Mouse (Mus musculus): Measurements from ENCODE around the gene Rdh13.
A peak's percentile ranks its signal among the peaks of the same experiment; 100 is the strongest.

Gene Rdh13

GRCm38 (mm10) chr7:4445216-4445791, at the start of gene Rdh13:
Gene Rdh13, minus strand, starts transcription at chr7:4445649.
- peak; percentile 81 for DNase-seq

GRCm38 (mm10) chr7:4493991-4494390, 48.5 kb upstream of the Rdh13 start:
- DNase-seq: no peak

GRCm38 (mm10) chr7:4492284-4493224, 47.1 kb upstream of the Rdh13 start:
- no peak for DNase-seq

GRCm38 (mm10) chr7:4491308-4491707, 45.9 kb upstream of the Rdh13 start:
- DNase-seq: no peak

- no peak for DNase-seq
Observed at GRCm38 (mm10) chr7:4482281-4482680, 36.8 kb upstream of the Rdh13 start.

- DNase-seq: peak; percentile 37
Observed at GRCm38 (mm10) chr7:4479674-4480073, 34.2 kb upstream of the Rdh13 start.

GRCm38 (mm10) chr7:4478796-4479291, 33.4 kb upstream of the Rdh13 start:
- no peak for DNase-seq

- DNase-seq: peak; percentile 57
Observed at GRCm38 (mm10) chr7:4478021-4478795, 32.8 kb upstream of the Rdh13 start.

- DNase-seq: no peak
Observed at GRCm38 (mm10) chr7:4473940-4474339, 28.5 kb upstream of the Rdh13 start.

GRCm38 (mm10) chr7:4471179-4471555, 25.7 kb upstream of the Rdh13 start:
- peak; percentile 90 for DNase-seq

- peak; percentile 63 for DNase-seq
Observed at GRCm38 (mm10) chr7:4470275-4471178, 25.1 kb upstream of the Rdh13 start.

- DNase-seq: no peak
Observed at GRCm38 (mm10) chr7:4467801-4468200, 22.4 kb upstream of the Rdh13 start.

- DNase-seq: no peak
Observed at GRCm38 (mm10) chr7:4464194-4464824, 18.9 kb upstream of the Rdh13 start.

- no peak for DNase-seq
Observed at GRCm38 (mm10) chr7:4460576-4461434, 15.4 kb upstream of the Rdh13 start, which contains the start of gene Eps8l1. Gene Eps8l1, plus strand, starts transcription at chr7:4460674.

- DNase-seq: no peak
Observed at GRCm38 (mm10) chr7:4452644-4453043, 7.2 kb upstream of the Rdh13 start.

- no peak for DNase-seq
Observed at GRCm38 (mm10) chr7:4449211-4449610, 3.8 kb upstream of the Rdh13 start.

- DNase-seq: no peak
Observed at GRCm38 (mm10) chr7:4448439-4448838, 3.0 kb upstream of the Rdh13 start.

GRCm38 (mm10) chr7:4447138-4447537, 1.7 kb upstream of the Rdh13 start:
- DNase-seq: no peak

- no peak for DNase-seq
Observed at GRCm38 (mm10) chr7:4440549-4440948, 4.9 kb downstream of the Rdh13 start.

GRCm38 (mm10) chr7:4437721-4438120, 7.7 kb downstream of the Rdh13 start:
- DNase-seq: no peak

GRCm38 (mm10) chr7:4432026-4432425, 13.4 kb downstream of the Rdh13 start:
- no peak for DNase-seq
